Mouse (Mus musculus) liver, embryonic 14.5 days (tissue): ENCODE results near the gene Trmt2a. TPM values are rescaled to one million over a fixed set of nuclear protein-coding genes. Genes with fewer than 3 reads are reported as not detected.

Source experiments
- ATAC-seq: fragments of 200-750 bp; cut with Nextera tagmentation; 2 replicates; pipeline ENCODE4 v1.8.0; 2017; ENCODE audit warnings: moderate number of reproducible peaks, mild to moderate bottlenecking, moderate library complexity; ENCODE audit not compliant: insufficient read depth
- DNase-seq, 3 experiments: peaks; one replicate each; pipeline ENCODE4 v3.0.0-alpha.2; 2012 to 2013; ENCODE audit warnings: low read depth in 3 of 3, low spot score in 3 of 3
- H3K27ac ChIP-seq: fragments of 300-500 bp; sonication (generic); 2 replicates; pipeline ENCODE4 v1.5.1; 2014; ENCODE audit warnings: moderate library complexity, mild to moderate bottlenecking, control low read depth, inconsistent platforms
- H3K27me3 ChIP-seq: fragments of 300-500 bp; sonication (generic); 2 replicates; pipeline ENCODE4 v1.6.1; 2014; ENCODE audit warnings: mild to moderate bottlenecking, low read length, moderate library complexity; ENCODE audit not compliant: control insufficient read depth, insufficient read depth
- H3K36me3 ChIP-seq: fragments of 300-500 bp; sonication (generic); replicated peaks from 2 replicates; pipeline ENCODE4 v1.6.1; 2014; ENCODE audit warnings: low read depth; ENCODE audit not compliant: control insufficient read depth, insufficient read depth
- H3K4me1 ChIP-seq, 2 experiments: fragments of 200-500 bp in 1 of 2; fragments of 300-500 bp in 1 of 2; sonication (generic) in 1 of 2; replicated peaks; 2 replicates each; pipeline ENCODE4 v1.6.1; 2012 to 2014; ENCODE audit warnings: antibody characterized with exemption in 1 of 2, inconsistent platforms in 1 of 2, low read length in 1 of 2; ENCODE audit not compliant: control insufficient read depth in 2 of 2, insufficient read depth in 2 of 2
- H3K4me2 ChIP-seq: fragments of 300-500 bp; sonication (generic); 2 replicates; pipeline ENCODE4 v1.6.1; 2014; ENCODE audit warnings: low read depth, mild to moderate bottlenecking, control low read depth, moderate library complexity
- H3K4me3 ChIP-seq, 2 experiments: fragments of 200-500 bp in 1 of 2; fragments of 300-500 bp in 1 of 2; sonication (generic) in 1 of 2; 2 replicates each; pipeline ENCODE4 v1.5.1; 2012 to 2014; ENCODE audit warnings: low read depth in 2 of 2, low read length in 2 of 2, mild to moderate bottlenecking in 2 of 2, control low read depth in 1 of 2, inconsistent platforms in 1 of 2, moderate library complexity in 1 of 2; ENCODE audit not compliant: insufficient read depth in 1 of 2
- H3K9ac ChIP-seq: fragments of 300-500 bp; sonication (generic); replicated peaks from 2 replicates; pipeline ENCODE4 v1.6.1; 2014; ENCODE audit warnings: mild to moderate bottlenecking, control low read depth, moderate library complexity
- H3K9me3 ChIP-seq: fragments of 300-500 bp; sonication (generic); 2 replicates; pipeline ENCODE4 v1.6.1; 2016; ENCODE audit warnings: low read length, mixed read lengths; ENCODE audit not compliant: control insufficient read depth
- CTCF ChIP-seq: IDR thresholded peaks from 2 replicates; pipeline ENCODE4 v1.5.1; 2016; ENCODE audit warnings: antibody characterized with exemption, low read depth, control low read depth
- EP300 ChIP-seq: IDR thresholded peaks from 2 replicates; pipeline ENCODE4 v1.6.1; 2016; ENCODE audit warnings: antibody characterized with exemption, low read depth
- WGBS: fragments of 180-500 bp; shearing (Covaris S2); extraction: QIAGEN DNeasy Blood & Tissue Kit; methylation state at CpG from one replicate; pipeline ENCODE4 v1.1.7; 2014; ENCODE audit not compliant: insufficient replicate concordance; 5-methylcytosine and 5-hydroxymethylcytosine counted together
- polyA plus RNA-seq, 2 experiments: library from polyadenylated mRNA; depleted of rRNA in 1 of 2; stranded (reverse) in 1 of 2; unstranded in 1 of 2; fragments of >200 nt; fragmentation: Nextera tagmentation in 1 of 2; extraction: Ambion mirVana in 1 of 2; gene quantifications; 2 replicates each; pipeline versions ENCODE4 v1.2.1 to v1.2.3; 2012 to 2014

Gene Trmt2a
- polyA plus RNA-seq, 2 experiments: 46.2 to 51.8 TPM

GRCm38 (mm10) chr16:18235389-18236065, 13.0 kb upstream of the Trmt2a start:
- ATAC-seq (peak; percentile 14; the same call in 1 of the 2 replicates), DNase-seq (no peak)
- no peak for TF ChIP-seq EP300
- no peak for TF ChIP-seq CTCF
- Histone ChIP-seq H3K27me3 (peaks cover 24% of the 10 kb centered on the region), H3K36me3 (peaks cover 22% of the 10 kb centered on the region), H3K4me3 (peak overlapping the region; percentile 47 to 65), H3K4me1 (peaks cover 3 to 15% of the 10 kb centered on the region in 2 experiments; a peak in 3 of 4 replicates), H3K9me3 (no peaks in the 10 kb centered on the region), H3K4me2 (peak overlapping the region; percentile 70), H3K9ac (no peak overlapping the region), H3K27ac (no peak overlapping the region)
- 9% methylated on average over 19 of the region's 19 CpGs for WGBS

- Histone ChIP-seq H3K4me2 (no peak overlapping the region), H3K4me3 (no peak overlapping the region), H3K27me3 (peaks cover 24% of the 10 kb centered on the region), H3K4me1 (peaks cover 3 to 15% of the 10 kb centered on the region in 2 experiments; a peak in 3 of 4 replicates), H3K36me3 (peaks cover 36% of the 10 kb centered on the region), H3K27ac (no peak overlapping the region), H3K9ac (no peak overlapping the region), H3K9me3 (no peaks in the 10 kb centered on the region)
- no peak for DNase-seq
- peak; percentile 43; the same call in 1 of the 2 replicates for ATAC-seq
- no peak for TF ChIP-seq EP300
- TF ChIP-seq CTCF: no peak
- WGBS: 63% methylated on average over 7 of the region's 7 CpGs
Measured at GRCm38 (mm10) chr16:18236676-18237501, 11.6 kb upstream of the Trmt2a start.

GRCm38 (mm10) chr16:18241581-18241980, 6.9 kb upstream of the Trmt2a start:
- no peak overlapping the region for H3K4me3 ChIP-seq
- no peak for TF ChIP-seq CTCF
- no peak for TF ChIP-seq EP300
- H3K9me3 ChIP-seq: no peaks in the 10 kb centered on the region
- H3K36me3 ChIP-seq: peaks cover 82% of the 10 kb centered on the region
- H3K4me1 ChIP-seq: peaks cover 1 to 7% of the 10 kb centered on the region in 2 experiments
- ATAC-seq (no peak), DNase-seq (no peak)
- no peak overlapping the region for H3K27ac ChIP-seq
- H3K4me2 ChIP-seq: no peak overlapping the region
- no peak overlapping the region for H3K9ac ChIP-seq
- H3K27me3 ChIP-seq: no peaks in the 10 kb centered on the region
- WGBS: 82% methylated on average over 10 of the region's 10 CpGs

GRCm38 (mm10) chr16:18247521-18248399, 719 bp upstream of the Trmt2a start:
- Histone ChIP-seq H3K9ac (peak overlapping the region; percentile 89), H3K36me3 (peaks cover 71% of the 10 kb centered on the region), H3K9me3 (no peaks in the 10 kb centered on the region), H3K4me3 (peak overlapping the region; percentile 80 to 99), H3K27ac (peak overlapping the region; percentile 54), H3K4me1 (peaks cover 8 to 20% of the 10 kb centered on the region in 2 experiments), H3K4me2 (peak overlapping the region; percentile 92), H3K27me3 (no peaks in the 10 kb centered on the region)
- WGBS: under 1% methylated on average over 33 of the region's 33 CpGs
- DNase-seq (peak in 1 of 3 experiments; percentile 27), ATAC-seq (no peak)
- no peak for TF ChIP-seq EP300
- no peak; the same call in 1 of the 2 replicates for TF ChIP-seq CTCF
